Comparison of ENCODE assay signal across 15 mouse cellular contexts in genomic region chr14:74519531-74519930, GRCm38 (mm10).
DNase-seq lines count a peak whose midpoint lies in the region.
"Had no signal": no experiment of that assay in that cellular context is flagged by ENCODE, and none has a peak within 500 bp of the region (broad histone marks: within the 10 kb centered on the region; RNA-seq: fewer than 3 reads in every experiment).

No protein-coding gene starts in this region.

- peak; percentile 35 to 76 for DNase-seq in adrenal gland, adult (ENCODE audit: inconsistent age in 2 of 2, low spot score in 1 of 2)
- DNase-seq in adrenal gland, postnatal 4 days (ENCODE audit: low spot score in 2 of 2): no peak
- DNase-seq in adrenal gland, adult 8-10 months: peak; percentile 17
- no peak for DNase-seq in adrenal gland, adult 18-20 months (ENCODE audit: low spot score in 2 of 2)
- DNase-seq in adrenal gland, postnatal 14 days: peak; percentile 23
- peak; percentile 34 to 40 for DNase-seq in adrenal gland, postnatal 36 days
- no peak for DNase-seq in ovary, postnatal 10 days (ENCODE audit: low spot score)
- DNase-seq in urinary bladder, postnatal 36 days (ENCODE audit: low spot score in 2 of 2): no peak
- DNase-seq: B cell, adult 2 months; cerebellum, adult 11-12 months; cerebellum, adult 2 months; cerebellum, adult 9-10 months; cerebellum, postnatal 14 days; cerebellum, postnatal 36 days; embryo, embryonic 11 days had no signal

Comparison
In these comparisons a context has a peak if more than half of its experiments do, and no peak if none do; other contexts are left out.
1. DNase-seq: peak in adrenal gland, adult (2 of 2), adrenal gland, adult 8-10 months (single experiment), adrenal gland, postnatal 14 days (single experiment) and adrenal gland, postnatal 36 days (2 of 2); none in adrenal gland, postnatal 4 days (0 of 2), adrenal gland, adult 18-20 months (0 of 2), ovary, postnatal 10 days (single experiment) and urinary bladder, postnatal 36 days (0 of 2).